Mouse (Mus musculus) forebrain, embryonic 15.5 days (tissue): ENCODE data around the gene Wdr47. TPM values are rescaled to one million over a fixed set of nuclear protein-coding genes. Genes with fewer than 3 reads are reported as not detected.
"Not testable (repeated sequence)": the region's sequence is repeated elsewhere in the genome, so short reads cannot be mapped to it uniquely, and the experiment has no call there.

Experiments used
- ATAC-seq: fragments of 200-750 bp; cut with Nextera tagmentation; replicated peaks from 2 replicates; pipeline ENCODE4 v1.8.0; 2017; ENCODE audit warnings: mild to moderate bottlenecking, moderate TSS enrichment, moderate library complexity
- H3K27ac ChIP-seq: fragments of 300-500 bp; sonication (generic); replicated peaks from 2 replicates; pipeline ENCODE4 v1.5.1; 2015; ENCODE audit warnings: mild to moderate bottlenecking, inconsistent platforms
- H3K27me3 ChIP-seq: fragments of 300-500 bp; sonication (generic); 2 replicates; pipeline ENCODE4 v1.6.1; 2015; ENCODE audit warnings: inconsistent platforms
- H3K36me3 ChIP-seq: fragments of 300-500 bp; sonication (generic); 2 replicates; pipeline ENCODE4 v1.6.1; 2015; ENCODE audit warnings: mild to moderate bottlenecking, inconsistent platforms
- H3K4me1 ChIP-seq: fragments of 300-500 bp; sonication (generic); 2 replicates; pipeline ENCODE4 v1.6.1; 2015; ENCODE audit warnings: inconsistent platforms
- H3K4me2 ChIP-seq: fragments of 300-500 bp; sonication (generic); replicated peaks from 2 replicates; pipeline ENCODE4 v1.6.1; 2015; ENCODE audit warnings: mild to moderate bottlenecking, inconsistent platforms
- H3K4me3 ChIP-seq: fragments of 300-500 bp; sonication (generic); 2 replicates; pipeline ENCODE4 v1.5.1; 2015; ENCODE audit warnings: mild to moderate bottlenecking, inconsistent platforms
- H3K9ac ChIP-seq: fragments of 300-500 bp; sonication (generic); replicated peaks from 2 replicates; pipeline ENCODE4 v1.6.1; 2015; ENCODE audit warnings: mild to moderate bottlenecking, inconsistent platforms
- H3K9me3 ChIP-seq: fragments of 300-500 bp; sonication (generic); 2 replicates; pipeline ENCODE4 v1.6.1; 2016; ENCODE audit warnings: inconsistent platforms
- WGBS: fragments of 180-500 bp; shearing (Covaris S2); methylation state at CpG from one replicate; pipeline ENCODE4 v1.1.7; 2015; ENCODE audit warnings: mixed read lengths; 5-methylcytosine and 5-hydroxymethylcytosine counted together
- polyA plus RNA-seq: library from polyadenylated mRNA; unstranded; fragments of >200 nt; fragmentation: Nextera tagmentation; extraction: Ambion mirVana; gene quantifications from 2 replicates; pipeline ENCODE4 v1.2.1, GENCODE M21; 2015

Wdr47 gene
- polyA plus RNA-seq = 114 and 115 TPM in 2 replicates

- peak; percentile 99 for ATAC-seq
- H3K4me1 ChIP-seq = peaks cover 19% of the 10 kb centered on the region
- no peaks in the 10 kb centered on the region for H3K36me3 ChIP-seq
- peak within 1 kb of the TSS; percentile 75 for H3K4me2 ChIP-seq
- H3K27me3 ChIP-seq = no peaks in the 10 kb centered on the region
- H3K9ac ChIP-seq = peak within 1 kb of the TSS; percentile 99
- H3K4me3 ChIP-seq = peak within 1 kb of the TSS; percentile 99
- no peaks in the 10 kb centered on the region for H3K9me3 ChIP-seq
- H3K27ac ChIP-seq = peak within 1 kb of the TSS; percentile 97
- WGBS = 6% methylated on average over 39 of the region's 44 CpGs
Observed at GRCm38 (mm10) chr3:108590786-108591529, at the start of gene Wdr47. Wdr47 (plus strand) TSS chr3:108591279.

- Histone ChIP-seq H3K4me1 (peaks cover 5% of the 10 kb centered on the region), H3K4me2 (no peak overlapping the region), H3K36me3 (no peaks in the 10 kb centered on the region), H3K27me3 (no peaks in the 10 kb centered on the region), H3K4me3 (no peak overlapping the region), H3K27ac (no peak overlapping the region), H3K9me3 (no peaks in the 10 kb centered on the region), H3K9ac (no peak overlapping the region)
- no peak for ATAC-seq
- 86% methylated on average over 11 of the region's 11 CpGs for WGBS
Observed at GRCm38 (mm10) chr3:108542299-108542698, 48.8 kb upstream of the Wdr47 start.

- H3K36me3 ChIP-seq = peaks cover 24% of the 10 kb centered on the region
- peak overlapping the region; percentile 94 for H3K9ac ChIP-seq
- no peaks in the 10 kb centered on the region for H3K27me3 ChIP-seq
- peaks cover 6% of the 10 kb centered on the region for H3K4me1 ChIP-seq
- peak overlapping the region; percentile 90 for H3K27ac ChIP-seq
- peak overlapping the region; percentile 70 for H3K4me3 ChIP-seq
- ATAC-seq = peak; percentile 78
- no peaks in the 10 kb centered on the region for H3K9me3 ChIP-seq
- WGBS = under 1% methylated on average over 36 of the region's 42 CpGs
- peak overlapping the region; percentile 74 for H3K4me2 ChIP-seq
Observed at GRCm38 (mm10) chr3:108554111-108554561, 36.9 kb upstream of the Wdr47 start.

GRCm38 (mm10) chr3:108554587-108555312 lies 36.3 kb upstream of the Wdr47 start:
- peak overlapping the region; percentile 90 for H3K27ac ChIP-seq

GRCm38 (mm10) chr3:108557888-108558287 lies 33.2 kb upstream of the Wdr47 start:
- WGBS = 91% methylated on average over 4 of the region's 4 CpGs
- Histone ChIP-seq H3K4me3 (no peak overlapping the region), H3K9ac (no peak overlapping the region), H3K36me3 (peaks cover 34% of the 10 kb centered on the region), H3K27me3 (no peaks in the 10 kb centered on the region), H3K9me3 (no peaks in the 10 kb centered on the region), H3K27ac (no peak overlapping the region), H3K4me1 (peaks cover 25% of the 10 kb centered on the region), H3K4me2 (no peak overlapping the region)
- no peak for ATAC-seq

More at GRCm38 (mm10) chr3:108554587-108555312, 36.3 kb upstream of the Wdr47 start:
- Histone ChIP-seq H3K9me3 (no peaks in the 10 kb centered on the region), H3K9ac (peak overlapping the region; percentile 94), H3K36me3 (peaks cover 29% of the 10 kb centered on the region), H3K27me3 (no peaks in the 10 kb centered on the region), H3K4me3 (peak overlapping the region; percentile 70), H3K4me1 (peaks cover 6% of the 10 kb centered on the region), H3K4me2 (peak overlapping the region; percentile 74)
- WGBS = 18% methylated on average over 22 of the region's 22 CpGs
- ATAC-seq = peak; percentile 97

- Histone ChIP-seq H3K27me3 (no peaks in the 10 kb centered on the region), H3K9me3 (no peaks in the 10 kb centered on the region), H3K36me3 (peaks cover 27% of the 10 kb centered on the region), H3K4me3 (peak within 1 kb of the TSS; percentile 87), H3K4me1 (peaks cover 22% of the 10 kb centered on the region), H3K4me2 (peak within 1 kb of the TSS; percentile 85), H3K27ac (peak within 1 kb of the TSS; percentile 96), H3K9ac (peak within 1 kb of the TSS; percentile 84)
- under 1% methylated on average over 44 of the region's 45 CpGs for WGBS
- peak; percentile 98 for ATAC-seq
Observed at GRCm38 (mm10) chr3:108562133-108562730, 28.8 kb upstream of the Wdr47 start, which contains the start of gene Tmem167b. Tmem167b (minus strand) TSS chr3:108562466.

- Histone ChIP-seq H3K4me1 (peaks cover 24% of the 10 kb centered on the region), H3K4me2 (peak overlapping the region; percentile 85), H3K36me3 (peaks cover 23% of the 10 kb centered on the region), H3K9ac (peak overlapping the region; percentile 48), H3K9me3 (no peaks in the 10 kb centered on the region), H3K27ac (peak overlapping the region; percentile 96), H3K4me3 (peak overlapping the region; percentile 87), H3K27me3 (no peaks in the 10 kb centered on the region)
- peak; percentile 76 for ATAC-seq
- WGBS = 6% methylated on average over 15 of the region's 15 CpGs
Observed at GRCm38 (mm10) chr3:108562777-108563271, 28.3 kb upstream of the Wdr47 start.

- peaks cover 18% of the 10 kb centered on the region for H3K36me3 ChIP-seq
- H3K9ac ChIP-seq = peak overlapping the region; percentile 48
- peak overlapping the region; percentile 85 for H3K4me2 ChIP-seq
- no peaks in the 10 kb centered on the region for H3K9me3 ChIP-seq
- H3K27ac ChIP-seq = peak overlapping the region; percentile 96
- H3K4me1 ChIP-seq = peaks cover 29% of the 10 kb centered on the region
- peak; percentile 8; the same call in 1 of the 2 replicates for ATAC-seq
- H3K4me3 ChIP-seq = peak overlapping the region; percentile 87
- no peaks in the 10 kb centered on the region for H3K27me3 ChIP-seq
- 8% methylated on average over 4 of the region's 4 CpGs for WGBS
Observed at GRCm38 (mm10) chr3:108563309-108563708, 27.8 kb upstream of the Wdr47 start.

- Histone ChIP-seq H3K9me3 (no peaks in the 10 kb centered on the region), H3K4me1 (peaks cover 28% of the 10 kb centered on the region), H3K9ac (no peak overlapping the region; the same call in 1 of the 2 replicates), H3K4me2 (peak overlapping the region; percentile 5; the same call in 1 of the 2 replicates), H3K36me3 (no peaks in the 10 kb centered on the region), H3K27me3 (no peaks in the 10 kb centered on the region), H3K27ac (peak overlapping the region; percentile 74), H3K4me3 (no peak overlapping the region)
- 7% methylated on average over 15 of the region's 15 CpGs for WGBS
- ATAC-seq = no peak; the same call in 1 of the 2 replicates
Observed at GRCm38 (mm10) chr3:108567990-108568877, 22.8 kb upstream of the Wdr47 start.

- ATAC-seq, H3K27me3 ChIP-seq, H3K4me2 ChIP-seq, H3K27ac ChIP-seq, H3K36me3 ChIP-seq, H3K4me3 ChIP-seq, H3K9ac ChIP-seq, H3K9me3 ChIP-seq: not testable (repeated sequence)
- WGBS = 71% methylated on average over 3 of the region's 3 CpGs
- H3K4me1 ChIP-seq = peaks cover 38% of the 10 kb centered on the region
Observed at GRCm38 (mm10) chr3:108569636-108570035, 21.4 kb upstream of the Wdr47 start.

GRCm38 (mm10) chr3:108570813-108571212 lies 20.3 kb upstream of the Wdr47 start:
- Histone ChIP-seq H3K4me2 (peak overlapping the region; percentile 77; the same call in 1 of the 2 replicates), H3K4me1 (peaks cover 38% of the 10 kb centered on the region), H3K27me3 (no peaks in the 10 kb centered on the region), H3K9ac (no peak overlapping the region), H3K4me3 (peak overlapping the region; percentile 69; the same call in 1 of the 2 replicates), H3K9me3 (no peaks in the 10 kb centered on the region), H3K27ac (0 out of 2 replicates have a peak overlapping the region, but pooled peaks have one; percentile 22), H3K36me3 (no peaks in the 10 kb centered on the region)
- ATAC-seq = no peak
- WGBS = 89% methylated on average over 14 of the region's 14 CpGs
